Mouse (Mus musculus) forebrain, embryonic 11.5 days (tissue): ENCODE data around the gene Bbs4. TPM values are rescaled to one million over a fixed set of nuclear protein-coding genes. Genes with fewer than 3 reads are reported as not detected.

Experiments
- ATAC-seq: fragments of 200-750 bp; cut with Nextera tagmentation; replicated peaks from 2 replicates; pipeline ENCODE4 v1.8.0; 2017; ENCODE audit warnings: moderate TSS enrichment; ENCODE audit not compliant: low FRiP score
- DNase-seq: peaks from one replicate; pipeline ENCODE4 v3.0.0-alpha.2; 2017; ENCODE audit warnings: low spot score
- H3K27ac ChIP-seq: fragments of 300-500 bp; sonication (generic); 2 replicates; pipeline ENCODE4 v1.5.1; 2014; ENCODE audit warnings: low read depth, low read length
- H3K27me3 ChIP-seq: fragments of 300-500 bp; sonication (generic); 2 replicates; pipeline ENCODE4 v1.6.1; 2014; ENCODE audit warnings: mild to moderate bottlenecking, low read length, mixed read lengths; ENCODE audit not compliant: control insufficient read depth, insufficient read depth
- H3K36me3 ChIP-seq: fragments of 300-500 bp; sonication (generic); 2 replicates; pipeline ENCODE4 v1.6.1; 2014; ENCODE audit warnings: mild to moderate bottlenecking, low read length, moderate library complexity, mixed read lengths; ENCODE audit not compliant: control insufficient read depth, insufficient read depth
- H3K4me1 ChIP-seq: fragments of 300-500 bp; sonication (generic); replicated peaks from 2 replicates; pipeline ENCODE4 v1.6.1; 2014; ENCODE audit warnings: low read length, mixed read lengths; ENCODE audit not compliant: control insufficient read depth, insufficient read depth
- H3K4me2 ChIP-seq: fragments of 300-500 bp; sonication (generic); 2 replicates; pipeline ENCODE4 v1.6.1; 2014; ENCODE audit warnings: low read depth, mild to moderate bottlenecking, low read length, moderate library complexity, mixed read lengths; ENCODE audit not compliant: severe bottlenecking
- H3K4me3 ChIP-seq: fragments of 300-500 bp; sonication (generic); 2 replicates; pipeline ENCODE4 v1.5.1; 2014; ENCODE audit warnings: low read depth, low read length
- H3K9ac ChIP-seq: fragments of 300-500 bp; sonication (generic); 2 replicates; pipeline ENCODE4 v1.6.1; 2014; ENCODE audit warnings: low read length
- H3K9me3 ChIP-seq: fragments of 300-500 bp; sonication (generic); 2 replicates; pipeline ENCODE4 v1.6.1; 2016; ENCODE audit warnings: low read length, mixed read lengths; ENCODE audit not compliant: control insufficient read depth
- WGBS: fragments of 180-500 bp; shearing (Covaris S2); extraction: QIAGEN DNeasy Blood & Tissue Kit; methylation state at CpG from one replicate; pipeline ENCODE4 v1.1.7; 2014; 5-methylcytosine and 5-hydroxymethylcytosine counted together
- polyA plus RNA-seq: library from polyadenylated mRNA; unstranded; fragments of >200 nt; fragmentation: Nextera tagmentation; extraction: Ambion mirVana; gene quantifications from 2 replicates; pipeline ENCODE4 v1.2.1, GENCODE M21; 2014

Bbs4 gene
- polyA plus RNA-seq, 1 experiment from 2014 or later, result 22.3 TPM

- H3K27ac ChIP-seq, result no peak overlapping the region
- no peak overlapping the region for H3K4me3 ChIP-seq
- no peak overlapping the region for H3K9ac ChIP-seq
- ATAC-seq, result no peak
- H3K27me3 ChIP-seq, result no peaks in the 10 kb centered on the region
- no peaks in the 10 kb centered on the region for H3K4me1 ChIP-seq
- H3K36me3 ChIP-seq, result no peaks in the 10 kb centered on the region
- H3K4me2 ChIP-seq, result no peak overlapping the region
- no peak for DNase-seq
- 92% methylated on average over 2 of the region's 2 CpGs for WGBS
- no peaks in the 10 kb centered on the region for H3K9me3 ChIP-seq
Observed at GRCm38 (mm10) chr9:59278199-59278598, 75.1 kb downstream of the Bbs4 start.

GRCm38 (mm10) chr9:59274846-59275455 is 78.4 kb downstream of the Bbs4 start:
- Histone ChIP-seq H3K27ac (no peak overlapping the region), H3K4me1 (no peaks in the 10 kb centered on the region), H3K27me3 (no peaks in the 10 kb centered on the region), H3K4me2 (no peak overlapping the region), H3K36me3 (no peaks in the 10 kb centered on the region), H3K4me3 (no peak overlapping the region), H3K9ac (no peak overlapping the region), H3K9me3 (no peaks in the 10 kb centered on the region)
- DNase-seq, result no peak
- no peak for ATAC-seq
- 85% methylated on average over 19 of the region's 19 CpGs for WGBS

GRCm38 (mm10) chr9:59273199-59273598 is 80.1 kb downstream of the Bbs4 start:
- Histone ChIP-seq H3K9me3 (no peaks in the 10 kb centered on the region), H3K4me1 (no peaks in the 10 kb centered on the region), H3K4me2 (no peak overlapping the region), H3K4me3 (no peak overlapping the region), H3K27ac (no peak overlapping the region), H3K9ac (no peak overlapping the region), H3K36me3 (no peaks in the 10 kb centered on the region), H3K27me3 (no peaks in the 10 kb centered on the region)
- ATAC-seq, result no peak
- DNase-seq, result no peak

Other genes with a start within 250 kb of the Bbs4 start
- gene Adpgk, start 62.0 kb downstream of the Bbs4 start, polyA plus RNA-seq, result 39.2 and 40.4 TPM in 2 replicates
- 22.8 and 27.1 TPM in 2 replicates for gene Arih1, start 133.1 kb upstream of the Bbs4 start, polyA plus RNA-seq
- 44.2 and 44.5 TPM in 2 replicates for gene Hexa, start 186.0 kb upstream of the Bbs4 start, polyA plus RNA-seq
- gene Tmem202, start 186.3 kb upstream of the Bbs4 start, polyA plus RNA-seq, result not detected in 2 replicates
- 8.3 and 9.6 TPM in 2 replicates for gene Celf6, start 224.4 kb upstream of the Bbs4 start, polyA plus RNA-seq